Mouse (Mus musculus) forebrain, embryonic 16.5 days (tissue): Measurements from ENCODE around the gene Wdfy4. TPM values are rescaled to one million over a fixed set of nuclear protein-coding genes. Genes with fewer than 3 reads are reported as not detected.

Source experiments
- ATAC-seq: fragments of 200-750 bp; cut with Nextera tagmentation; 2 replicates; pipeline ENCODE4 v1.8.0; 2017; ENCODE audit warnings: mild to moderate bottlenecking, moderate library complexity
- H3K27ac ChIP-seq: fragments of 300-500 bp; sonication (generic); 2 replicates; pipeline ENCODE4 v1.5.1; 2014; ENCODE audit warnings: low read length, control low read depth
- H3K27me3 ChIP-seq: fragments of 300-500 bp; sonication (generic); replicated peaks from 2 replicates; pipeline ENCODE4 v1.6.1; 2014; ENCODE audit warnings: low read length; ENCODE audit not compliant: control insufficient read depth, insufficient read depth
- H3K36me3 ChIP-seq: fragments of 300-500 bp; sonication (generic); 2 replicates; pipeline ENCODE4 v1.6.1; 2014; ENCODE audit not compliant: control insufficient read depth, insufficient read depth
- H3K4me1 ChIP-seq: fragments of 300-500 bp; sonication (generic); replicated peaks from 2 replicates; pipeline ENCODE4 v1.6.1; 2014; ENCODE audit warnings: low read length; ENCODE audit not compliant: control insufficient read depth, insufficient read depth
- H3K4me2 ChIP-seq: fragments of 300-500 bp; sonication (generic); 2 replicates; pipeline ENCODE4 v1.6.1; 2014; ENCODE audit warnings: mild to moderate bottlenecking, low read length, control low read depth
- H3K4me3 ChIP-seq: fragments of 300-500 bp; sonication (generic); replicated peaks from 2 replicates; pipeline ENCODE4 v1.5.1; 2014; ENCODE audit warnings: mild to moderate bottlenecking, low read length, control low read depth
- H3K9ac ChIP-seq: fragments of 300-500 bp; sonication (generic); replicated peaks from 2 replicates; pipeline ENCODE4 v1.6.1; 2014; ENCODE audit warnings: low read depth, low read length, control low read depth
- H3K9me3 ChIP-seq: fragments of 300-500 bp; sonication (generic); 2 replicates; pipeline ENCODE4 v1.6.1; 2016; ENCODE audit warnings: low read length; ENCODE audit not compliant: control insufficient read depth
- WGBS: fragments of 180-500 bp; shearing (Covaris S2); extraction: QIAGEN DNeasy Blood & Tissue Kit; methylation state at CpG from one replicate; pipeline ENCODE4 v1.1.7; 2014; 5-methylcytosine and 5-hydroxymethylcytosine counted together
- polyA plus RNA-seq: library from polyadenylated mRNA; unstranded; fragments of >200 nt; fragmentation: Nextera tagmentation; extraction: Ambion mirVana; gene quantifications from 2 replicates; pipeline ENCODE4 v1.2.1, GENCODE M21; 2015

Wdfy4 gene
- polyA plus RNA-seq, 1 experiment from 2014 or later, result 0.06 TPM

- no peak for ATAC-seq
- H3K9ac ChIP-seq, result no peak overlapping the region
- WGBS, result 79% methylated on average over 3 of the region's 3 CpGs
These were observed 80.5 kb downstream of the Wdfy4 start for GRCm38 (mm10) chr14:33104809-33105208.

GRCm38 (mm10) chr14:33101609-33102008, 83.7 kb downstream of the Wdfy4 start:
- no peak overlapping the region for H3K27ac ChIP-seq
- no peak for ATAC-seq
- no peak overlapping the region for H3K4me3 ChIP-seq
- H3K9me3 ChIP-seq, result no peaks in the 10 kb centered on the region
- no peak overlapping the region for H3K9ac ChIP-seq
- no peak overlapping the region for H3K4me2 ChIP-seq
- WGBS, result 69% methylated on average over 2 of the region's 2 CpGs
- H3K27me3 ChIP-seq, result no peaks in the 10 kb centered on the region
- no peaks in the 10 kb centered on the region for H3K36me3 ChIP-seq
- no peaks in the 10 kb centered on the region for H3K4me1 ChIP-seq

More at GRCm38 (mm10) chr14:33104809-33105208, 80.5 kb downstream of the Wdfy4 start:
- Histone ChIP-seq H3K4me3 (no peak overlapping the region), H3K27me3 (no peaks in the 10 kb centered on the region), H3K9me3 (no peaks in the 10 kb centered on the region), H3K4me2 (no peak overlapping the region), H3K36me3 (no peaks in the 10 kb centered on the region), H3K27ac (no peak overlapping the region), H3K4me1 (no peaks in the 10 kb centered on the region)

GRCm38 (mm10) chr14:33099926-33100325, 85.4 kb downstream of the Wdfy4 start:
- Histone ChIP-seq H3K27me3 (no peaks in the 10 kb centered on the region), H3K36me3 (no peaks in the 10 kb centered on the region), H3K9me3 (no peaks in the 10 kb centered on the region), H3K4me3 (no peak overlapping the region), H3K4me1 (no peaks in the 10 kb centered on the region), H3K27ac (no peak overlapping the region), H3K9ac (no peak overlapping the region), H3K4me2 (no peak overlapping the region)
- WGBS, result 87% methylated on average over 5 of the region's 5 CpGs
- ATAC-seq, result no peak

GRCm38 (mm10) chr14:33099111-33099510, 86.2 kb downstream of the Wdfy4 start:
- no peaks in the 10 kb centered on the region for H3K4me1 ChIP-seq
- no peaks in the 10 kb centered on the region for H3K36me3 ChIP-seq
- 62% methylated on average over 7 of the region's 7 CpGs for WGBS
- H3K27me3 ChIP-seq, result no peaks in the 10 kb centered on the region
- H3K9ac ChIP-seq, result no peak overlapping the region
- H3K27ac ChIP-seq, result no peak overlapping the region
- no peak overlapping the region for H3K4me3 ChIP-seq
- no peaks in the 10 kb centered on the region for H3K9me3 ChIP-seq
- ATAC-seq, result no peak
- no peak overlapping the region for H3K4me2 ChIP-seq

GRCm38 (mm10) chr14:33096462-33096861, 88.8 kb downstream of the Wdfy4 start:
- Histone ChIP-seq H3K27ac (no peak overlapping the region), H3K36me3 (no peaks in the 10 kb centered on the region), H3K4me1 (no peaks in the 10 kb centered on the region), H3K9me3 (no peaks in the 10 kb centered on the region), H3K9ac (no peak overlapping the region), H3K4me3 (no peak overlapping the region), H3K4me2 (no peak overlapping the region), H3K27me3 (no peaks in the 10 kb centered on the region)
- WGBS, result 80% methylated on average over 5 of the region's 5 CpGs
- no peak for ATAC-seq

GRCm38 (mm10) chr14:33083326-33083725, 102.0 kb downstream of the Wdfy4 start:
- 78% methylated on average over 8 of the region's 8 CpGs for WGBS
- H3K4me2 ChIP-seq, result no peak overlapping the region
- no peak overlapping the region for H3K4me3 ChIP-seq
- H3K36me3 ChIP-seq, result no peaks in the 10 kb centered on the region
- no peak overlapping the region for H3K27ac ChIP-seq
- ATAC-seq, result no peak
- H3K9me3 ChIP-seq, result no peaks in the 10 kb centered on the region
- H3K9ac ChIP-seq, result no peak overlapping the region
- H3K27me3 ChIP-seq, result no peaks in the 10 kb centered on the region
- peaks cover 8% of the 10 kb centered on the region for H3K4me1 ChIP-seq

GRCm38 (mm10) chr14:33082301-33082700, 103.0 kb downstream of the Wdfy4 start:
- Histone ChIP-seq H3K27ac (no peak overlapping the region), H3K27me3 (no peaks in the 10 kb centered on the region), H3K9ac (no peak overlapping the region), H3K36me3 (no peaks in the 10 kb centered on the region), H3K9me3 (no peaks in the 10 kb centered on the region), H3K4me1 (peaks cover 8% of the 10 kb centered on the region), H3K4me2 (no peak overlapping the region), H3K4me3 (no peak overlapping the region)
- peak; percentile 45 for ATAC-seq
- WGBS, result 32% methylated on average over 1 of the region's 1 CpGs

GRCm38 (mm10) chr14:33081370-33081860, 103.9 kb downstream of the Wdfy4 start:
- no peaks in the 10 kb centered on the region for H3K36me3 ChIP-seq
- peak; percentile 73 for ATAC-seq
- H3K4me1 ChIP-seq, result peaks cover 8% of the 10 kb centered on the region
- H3K9ac ChIP-seq, result no peak overlapping the region
- peak overlapping the region; percentile 58; the same call in 1 of the 2 replicates for H3K27ac ChIP-seq
- H3K4me2 ChIP-seq, result 0 out of 2 replicates have a peak overlapping the region, but pooled peaks have one; percentile 6
- H3K4me3 ChIP-seq, result no peak overlapping the region
- no peaks in the 10 kb centered on the region for H3K9me3 ChIP-seq
- 21% methylated on average over 6 of the region's 6 CpGs for WGBS
- H3K27me3 ChIP-seq, result no peaks in the 10 kb centered on the region

GRCm38 (mm10) chr14:33078596-33078995, 106.7 kb downstream of the Wdfy4 start:
- no peaks in the 10 kb centered on the region for H3K27me3 ChIP-seq
- H3K4me3 ChIP-seq, result no peak overlapping the region
- no peak overlapping the region for H3K9ac ChIP-seq
- no peak overlapping the region for H3K4me2 ChIP-seq
- peaks cover 8% of the 10 kb centered on the region for H3K4me1 ChIP-seq
- no peak overlapping the region for H3K27ac ChIP-seq
- no peaks in the 10 kb centered on the region for H3K36me3 ChIP-seq
- ATAC-seq, result no peak
- 86% methylated on average over 6 of the region's 6 CpGs for WGBS
- H3K9me3 ChIP-seq, result no peaks in the 10 kb centered on the region

GRCm38 (mm10) chr14:33078110-33078509, 107.2 kb downstream of the Wdfy4 start:
- Histone ChIP-seq H3K27ac (no peak overlapping the region), H3K9ac (no peak overlapping the region), H3K36me3 (no peaks in the 10 kb centered on the region), H3K9me3 (no peaks in the 10 kb centered on the region), H3K27me3 (no peaks in the 10 kb centered on the region), H3K4me3 (no peak overlapping the region), H3K4me2 (no peak overlapping the region), H3K4me1 (peaks cover 8% of the 10 kb centered on the region)
- 88% methylated on average over 6 of the region's 6 CpGs for WGBS
- ATAC-seq, result no peak
